Mouse (Mus musculus) kidney, postnatal 25 days (tissue): ENCODE data around the gene Imp4.

Experiments used
- DNase-seq, 2 experiments: peaks; one replicate each; pipeline ENCODE4 v3.0.0; 2021; ENCODE audit warnings: mixed read lengths in 2 of 2

Imp4 gene

GRCm38 (mm10) chr1:34462766-34463165 lies 23.1 kb downstream of the Imp4 start:
- peak; percentile 75 for DNase-seq

GRCm38 (mm10) chr1:34464310-34464817 lies 24.7 kb downstream of the Imp4 start:
- DNase-seq, result no peak

- no peak for DNase-seq
These were observed 25.8 kb downstream of the Imp4 start for GRCm38 (mm10) chr1:34465445-34465844.

- DNase-seq, result no peak
These were observed 28.4 kb downstream of the Imp4 start for GRCm38 (mm10) chr1:34468051-34468450.

GRCm38 (mm10) chr1:34468500-34468899 lies 28.8 kb downstream of the Imp4 start:
- no peak for DNase-seq

- DNase-seq, result no peak
These were observed 30.1 kb downstream of the Imp4 start for GRCm38 (mm10) chr1:34469801-34470200.

- peak; percentile 51 to 61 for DNase-seq
These were observed 33.0 kb downstream of the Imp4 start for GRCm38 (mm10) chr1:34472427-34473300.

GRCm38 (mm10) chr1:34478891-34479655 lies 39.4 kb downstream of the Imp4 start:
- no peak for DNase-seq

GRCm38 (mm10) chr1:34480801-34481200 lies 41.1 kb downstream of the Imp4 start:
- DNase-seq, result no peak

GRCm38 (mm10) chr1:34481920-34482669 lies 42.4 kb downstream of the Imp4 start:
- no peak for DNase-seq

- no peak for DNase-seq
These were observed 44.8 kb downstream of the Imp4 start for GRCm38 (mm10) chr1:34484470-34484869.

GRCm38 (mm10) chr1:34485461-34486188 lies 46.0 kb downstream of the Imp4 start:
- DNase-seq, result peak; percentile 61 to 64

GRCm38 (mm10) chr1:34487383-34487782 lies 47.7 kb downstream of the Imp4 start:
- no peak for DNase-seq

- DNase-seq, result no peak
These were observed 50.3 kb downstream of the Imp4 start for GRCm38 (mm10) chr1:34489852-34490541.

GRCm38 (mm10) chr1:34491480-34491879 lies 51.8 kb downstream of the Imp4 start:
- no peak for DNase-seq
